Mouse (Mus musculus): ENCODE results near the gene Pdlim3. TPM values are rescaled to one million over a fixed set of nuclear protein-coding genes. Genes with fewer than 3 reads are reported as not detected.
A peak's percentile ranks its signal among the peaks of the same experiment; 100 is the strongest.
"Not testable (repeated sequence)": the region's sequence is repeated elsewhere in the genome, so short reads cannot be mapped to it uniquely, and the experiment has no call there.

Gene Pdlim3
- total and polyA plus RNA-seq, 3 experiments, result 29.4 to 52.5 (median 29.9) TPM

- no peak for DNase-seq
- TF ChIP-seq CTCF (IDR thresholded peaks at IDR 0.05) (no peak), EP300 (IDR thresholded peaks at IDR 0.05; ENCODE audit: insufficient read depth, low read depth, low read length) (no peak)
- Histone ChIP-seq H3K4me3 (no peak overlapping the region), H3K79me2 (replicated peaks; ENCODE audit: control insufficient read depth, insufficient read depth, low read length) (no peaks in the 10 kb centered on the region), H3K9ac (ENCODE audit: low read depth, low read length) (no peak overlapping the region), H3K27me3 (ENCODE audit: control insufficient read depth, insufficient read depth, low read length) (no peaks in the 10 kb centered on the region), H3K4me1 (ENCODE audit: control insufficient read depth, insufficient read depth, low read length) (no peaks in the 10 kb centered on the region), H3K27ac (no peak overlapping the region), H3K36me3 (ENCODE audit: control insufficient read depth, insufficient read depth, low read length) (no peaks in the 10 kb centered on the region)
- 80% methylated on average over 4 of the region's 4 CpGs for WGBS
- intact Hi-C loops (cut with DNase I), result no loop called here
Observed at GRCm38 (mm10) chr8:45855118-45855517, 30.1 kb upstream of the Pdlim3 start.

- TF ChIP-seq CTCF (IDR thresholded peaks at IDR 0.05) (no peak), POLR2A (IDR thresholded peaks at IDR 0.05; ENCODE audit: insufficient read depth, low read depth, low read length) (no peak), EP300 (IDR thresholded peaks at IDR 0.05; ENCODE audit: insufficient read depth, low read depth, low read length) (no peak)
- 62% methylated on average over 5 of the region's 5 CpGs for WGBS
- DNase-seq, result no peak
- H3K9ac ChIP-seq (ENCODE audit: low read depth, low read length), result no peak overlapping the region
- no peaks in the 10 kb centered on the region for H3K4me1 ChIP-seq (ENCODE audit: control insufficient read depth, insufficient read depth, low read length)
- no peak overlapping the region for H3K4me3 ChIP-seq
- intact Hi-C loops (cut with DNase I), result no loop called here
- no peaks in the 10 kb centered on the region for H3K27me3 ChIP-seq (ENCODE audit: control insufficient read depth, insufficient read depth, low read length)
- no peaks in the 10 kb centered on the region for H3K36me3 ChIP-seq (ENCODE audit: control insufficient read depth, insufficient read depth, low read length)
- H3K27ac ChIP-seq, result no peak overlapping the region
- H3K79me2 ChIP-seq (replicated peaks; ENCODE audit: control insufficient read depth, insufficient read depth, low read length), result no peaks in the 10 kb centered on the region
Observed at GRCm38 (mm10) chr8:45857734-45858133, 27.5 kb upstream of the Pdlim3 start.

DNA sequence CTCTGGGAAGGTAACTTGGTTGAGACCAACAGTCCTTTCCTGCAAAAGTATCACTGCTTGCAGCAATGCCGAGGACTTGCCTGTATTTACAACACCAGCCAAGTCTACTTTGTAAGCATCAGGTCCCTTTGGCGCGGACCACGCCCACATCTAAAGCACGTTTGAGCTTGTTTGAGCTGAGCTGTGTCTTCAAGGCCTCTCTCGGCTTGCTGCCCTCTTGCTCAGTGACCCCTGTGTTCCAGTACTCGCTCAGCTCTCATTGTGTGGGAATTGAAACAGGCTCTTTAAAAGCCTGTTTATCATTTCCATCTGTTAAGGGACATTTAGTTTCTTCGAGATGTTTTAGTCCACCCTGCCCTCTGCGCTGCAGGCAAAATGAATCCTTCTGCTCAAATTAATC lies 26.9 kb upstream of the Pdlim3 start:
- no peak for TF ChIP-seq EP300 (IDR thresholded peaks at IDR 0.05; ENCODE audit: insufficient read depth, low read depth, low read length)
- no peak for TF ChIP-seq CTCF (IDR thresholded peaks at IDR 0.05)
- no peak for TF ChIP-seq POLR2A (IDR thresholded peaks at IDR 0.05; ENCODE audit: insufficient read depth, low read depth, low read length)
- no peaks in the 10 kb centered on the region for H3K79me2 ChIP-seq (replicated peaks; ENCODE audit: control insufficient read depth, insufficient read depth, low read length)
- no peaks in the 10 kb centered on the region for H3K4me1 ChIP-seq (ENCODE audit: control insufficient read depth, insufficient read depth, low read length)
- H3K4me3 ChIP-seq, result no peak overlapping the region
- H3K36me3 ChIP-seq (ENCODE audit: control insufficient read depth, insufficient read depth, low read length), result no peaks in the 10 kb centered on the region
- 71% methylated on average over 9 of the region's 9 CpGs for WGBS
- no peak overlapping the region for H3K9ac ChIP-seq (ENCODE audit: low read depth, low read length)
- intact Hi-C loops (cut with DNase I), result no loop called here
- no peaks in the 10 kb centered on the region for H3K27me3 ChIP-seq (ENCODE audit: control insufficient read depth, insufficient read depth, low read length)
- DNase-seq, result no peak
- H3K27ac ChIP-seq, result no peak overlapping the region

DNA sequence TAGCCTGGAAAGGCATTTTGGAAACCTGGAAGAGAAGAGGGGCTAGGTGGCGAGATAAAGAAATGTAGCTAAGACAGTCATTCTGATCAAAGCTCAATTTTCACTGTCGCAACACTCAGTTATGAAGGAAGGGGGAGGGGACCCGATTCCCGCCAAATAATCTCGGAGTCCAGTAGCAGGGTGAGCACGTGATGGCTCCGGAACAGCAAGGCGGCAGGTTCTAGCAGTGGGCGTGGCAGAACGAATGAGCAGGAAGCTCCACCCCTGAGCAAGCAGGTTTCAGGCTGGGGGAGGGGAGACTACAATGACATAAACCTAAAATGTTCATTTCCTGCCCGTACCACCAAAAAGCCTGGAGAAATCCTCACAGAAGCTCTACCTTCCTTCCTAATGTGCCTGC lies 13.7 kb upstream of the Pdlim3 start:
- H3K36me3 ChIP-seq (ENCODE audit: control insufficient read depth, insufficient read depth, low read length); H3K4me3 ChIP-seq; H3K4me1 ChIP-seq (ENCODE audit: control insufficient read depth, insufficient read depth, low read length); H3K79me2 ChIP-seq (replicated peaks; ENCODE audit: control insufficient read depth, insufficient read depth, low read length); H3K27me3 ChIP-seq (ENCODE audit: control insufficient read depth, insufficient read depth, low read length); H3K9ac ChIP-seq (ENCODE audit: low read depth, low read length): not testable (repeated sequence)
- intact Hi-C loops (cut with DNase I), result loop anchor here (2.0 kb wide), 1 partner anchor 15 kb away; no protein-coding TSS in a partner anchor
- DNase-seq, result peak; percentile 37 to 38
- H3K27ac ChIP-seq, result peak overlapping the region; percentile 24
- WGBS, result 37% methylated on average over 11 of the region's 11 CpGs

- H3K36me3 ChIP-seq (ENCODE audit: control insufficient read depth, insufficient read depth, low read length), result peaks cover 4% of the 10 kb centered on the region
- no peak overlapping the region for H3K9ac ChIP-seq (ENCODE audit: low read depth, low read length)
- H3K4me1 ChIP-seq (ENCODE audit: control insufficient read depth, insufficient read depth, low read length), result peaks cover 9% of the 10 kb centered on the region
- no peaks in the 10 kb centered on the region for H3K79me2 ChIP-seq (replicated peaks; ENCODE audit: control insufficient read depth, insufficient read depth, low read length)
- H3K27me3 ChIP-seq (ENCODE audit: control insufficient read depth, insufficient read depth, low read length), result no peaks in the 10 kb centered on the region
- no peak for TF ChIP-seq POLR2A (IDR thresholded peaks at IDR 0.05; ENCODE audit: insufficient read depth, low read depth, low read length)
- intact Hi-C loops (cut with DNase I), result no loop called here
- peak overlapping the region; percentile 24 for H3K27ac ChIP-seq
- no peak overlapping the region for H3K4me3 ChIP-seq
- DNase-seq, result peak; percentile 56 to 73
- 40% methylated on average over 7 of the region's 7 CpGs for WGBS
Observed at GRCm38 (mm10) chr8:45872077-45872476, 13.2 kb upstream of the Pdlim3 start.

DNA sequence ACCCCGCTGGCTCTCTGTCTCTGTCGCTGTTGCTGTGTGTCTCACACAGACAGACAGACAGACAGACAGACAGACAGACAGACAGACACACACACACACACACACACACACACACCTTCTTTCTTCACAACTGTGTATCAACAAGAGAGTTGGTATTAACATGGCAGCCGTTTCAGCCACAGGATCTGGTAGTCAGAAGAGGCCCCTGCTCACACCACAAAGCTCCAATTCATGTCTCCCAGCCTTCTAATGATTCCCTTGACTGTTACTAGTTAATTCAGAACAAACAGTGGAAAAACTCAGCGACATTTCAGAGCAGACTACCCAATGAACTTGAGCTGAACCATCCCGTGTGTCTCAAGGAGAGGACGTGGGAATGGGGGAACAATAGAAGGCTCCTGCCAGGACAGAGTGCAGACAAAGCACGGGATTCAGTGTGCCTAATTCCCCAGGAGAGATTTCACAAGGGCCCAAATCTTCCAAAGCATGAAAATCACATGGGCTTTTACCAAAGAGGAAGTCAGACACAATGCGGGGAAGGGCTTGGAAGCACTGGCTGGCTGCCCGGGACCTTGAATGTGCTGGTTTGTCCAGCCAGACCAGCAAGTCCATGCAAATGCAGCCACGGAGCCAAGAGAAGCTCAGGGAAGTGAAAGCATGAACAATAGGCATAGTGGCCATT lies 10.2 kb upstream of the Pdlim3 start:
- H3K4me1 ChIP-seq (ENCODE audit: control insufficient read depth, insufficient read depth, low read length), result peaks cover 9% of the 10 kb centered on the region
- H3K4me3 ChIP-seq, result no peak overlapping the region
- WGBS, result 17% methylated on average over 10 of the region's 10 CpGs
- peak; percentile 32; the same call in 1 of the 2 replicates for TF ChIP-seq POLR2A (IDR thresholded peaks at IDR 0.05; ENCODE audit: insufficient read depth, low read depth, low read length)
- TF ChIP-seq EP300 (IDR thresholded peaks at IDR 0.05; ENCODE audit: insufficient read depth, low read depth, low read length), result peak; percentile 81
- TF ChIP-seq CTCF (IDR thresholded peaks at IDR 0.05), result no peak
- H3K36me3 ChIP-seq (ENCODE audit: control insufficient read depth, insufficient read depth, low read length), result peaks cover 4% of the 10 kb centered on the region
- H3K79me2 ChIP-seq (replicated peaks; ENCODE audit: control insufficient read depth, insufficient read depth, low read length), result no peaks in the 10 kb centered on the region
- peak overlapping the region; percentile 16; the same call in 1 of the 2 replicates for H3K9ac ChIP-seq (ENCODE audit: low read depth, low read length)
- H3K27me3 ChIP-seq (ENCODE audit: control insufficient read depth, insufficient read depth, low read length), result no peaks in the 10 kb centered on the region
- intact Hi-C loops (cut with DNase I), result no loop called here
- peak overlapping the region; percentile 89 for H3K27ac ChIP-seq
- peak; percentile 87 to 93 for DNase-seq
